Mouse (Mus musculus) olfactory bulb, adult 2 months (tissue): Measurements from ENCODE around the gene Mill1.

Source experiments
- CTCF ChIP-seq: fragments of 200-500 bp; IDR thresholded peaks from 2 replicates; pipeline ENCODE4 v1.5.1; 2012; ENCODE audit warnings: low read depth, mild to moderate bottlenecking, low read length, moderate library complexity; ENCODE audit not compliant: insufficient read depth
- POLR2A ChIP-seq: fragments of 200-500 bp; IDR thresholded peaks from 2 replicates; pipeline ENCODE4 v1.6.1; 2012; ENCODE audit warnings: mild to moderate bottlenecking, low read depth, low read length, moderate library complexity; ENCODE audit not compliant: insufficient read depth

GRCm38 (mm10) chr7:18245047-18245446, at the start of gene Mill1:
- TF ChIP-seq CTCF (no peak), POLR2A (no peak)
